Mouse (Mus musculus): ENCODE data around the gene Zmiz1. TPM values are rescaled to one million over a fixed set of nuclear protein-coding genes. Genes with fewer than 3 reads are reported as not detected.
A peak's percentile ranks its signal among the peaks of the same experiment; 100 is the strongest.

The Zmiz1 gene
- polyA plus RNA-seq, 1 experiment, result 52.6 TPM

GRCm38 (mm10) chr14:25636297-25636696 lies 177.3 kb downstream of the Zmiz1 start:
- Histone ChIP-seq H3K4me3 (replicated peaks; ENCODE audit: extremely low read depth, low read depth, low read length) (no peak overlapping the region), H3K4me1 (ENCODE audit: control insufficient read depth, insufficient read depth, low read length) (peaks cover 12% of the 10 kb centered on the region)
- DNase-seq, result no peak
- no peak for TF ChIP-seq CTCF (IDR thresholded peaks at IDR 0.05; ENCODE audit: insufficient read depth, low read length)
- no peak for TF ChIP-seq POLR2A (IDR thresholded peaks at IDR 0.05; ENCODE audit: borderline replicate concordance, extremely low read depth, low read depth, low read length)
- WGBS, result 77% methylated on average over 7 of the region's 7 CpGs

GRCm38 (mm10) chr14:25639120-25639758 lies 180.3 kb downstream of the Zmiz1 start:
- H3K4me1 ChIP-seq (ENCODE audit: control insufficient read depth, insufficient read depth, low read length), result peaks cover 10% of the 10 kb centered on the region
- no peak overlapping the region for H3K4me3 ChIP-seq (replicated peaks; ENCODE audit: extremely low read depth, low read depth, low read length)
- TF ChIP-seq POLR2A (IDR thresholded peaks at IDR 0.05; ENCODE audit: borderline replicate concordance, extremely low read depth, low read depth, low read length), result no peak
- TF ChIP-seq CTCF (IDR thresholded peaks at IDR 0.05; ENCODE audit: insufficient read depth, low read length), result no peak
- DNase-seq, result no peak
- WGBS, result 63% methylated on average over 11 of the region's 11 CpGs

DNA sequence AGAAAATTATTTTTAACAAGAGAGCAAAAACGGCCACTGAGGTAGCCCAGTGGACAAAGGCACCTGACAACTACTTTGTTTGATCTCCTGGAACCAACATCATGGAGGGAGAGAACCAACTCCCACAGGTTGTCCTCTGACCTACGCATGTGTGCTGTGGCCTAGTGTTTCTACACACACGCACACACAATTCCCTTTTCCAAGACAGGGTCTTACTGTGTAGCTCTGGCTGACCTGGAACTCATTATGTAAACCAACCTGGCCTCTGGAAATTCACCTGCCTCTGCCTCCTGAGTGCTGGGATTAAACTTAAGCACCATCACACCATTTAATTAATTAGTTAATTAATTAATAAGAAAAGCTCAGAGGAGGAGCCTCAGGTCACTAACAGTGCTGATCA lies 181.0 kb downstream of the Zmiz1 start:
- Histone ChIP-seq H3K4me1 (ENCODE audit: control insufficient read depth, insufficient read depth, low read length) (peaks cover 6% of the 10 kb centered on the region), H3K4me3 (replicated peaks; ENCODE audit: extremely low read depth, low read depth, low read length) (no peak overlapping the region)
- WGBS, result 81% methylated on average over 3 of the region's 3 CpGs
- no peak for TF ChIP-seq CTCF (IDR thresholded peaks at IDR 0.05; ENCODE audit: insufficient read depth, low read length)
- TF ChIP-seq POLR2A (IDR thresholded peaks at IDR 0.05; ENCODE audit: borderline replicate concordance, extremely low read depth, low read depth, low read length), result no peak
- no peak for DNase-seq

DNA sequence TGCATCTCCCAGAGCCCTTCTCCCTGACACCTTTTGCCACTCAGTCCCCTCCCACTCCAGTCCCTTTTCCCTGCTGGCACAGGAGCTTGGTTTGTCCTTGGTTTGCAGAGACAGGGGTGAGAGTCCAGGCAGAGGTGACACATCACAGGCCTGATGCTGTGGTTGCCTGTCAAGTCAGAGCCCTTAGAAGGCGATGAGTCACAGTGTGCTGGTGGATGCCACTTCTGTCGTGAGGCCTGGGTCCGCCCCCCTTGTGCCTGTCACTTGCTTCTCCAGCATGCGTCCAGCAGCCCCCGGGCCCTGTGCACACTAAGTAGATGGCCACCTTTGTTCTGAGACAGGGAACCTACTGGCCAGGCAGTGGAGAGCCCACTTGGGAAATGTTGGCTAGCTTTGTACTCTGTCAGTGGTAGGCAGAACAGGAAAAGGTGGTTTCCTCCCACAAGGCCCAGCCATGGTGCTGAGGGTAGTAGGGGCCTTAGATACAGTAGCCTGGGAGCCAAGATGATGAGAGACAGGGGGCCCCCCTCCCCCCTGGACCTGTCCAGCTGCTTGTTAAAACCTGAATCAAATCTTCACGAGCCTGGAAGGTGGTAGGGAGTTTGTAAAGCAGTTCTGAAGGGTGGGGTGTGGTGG lies 181.6 kb downstream of the Zmiz1 start:
- WGBS, result 38% methylated on average over 6 of the region's 6 CpGs
- peaks cover 4% of the 10 kb centered on the region for H3K4me1 ChIP-seq (ENCODE audit: control insufficient read depth, insufficient read depth, low read length)
- no peak for DNase-seq
- TF ChIP-seq CTCF (IDR thresholded peaks at IDR 0.05; ENCODE audit: insufficient read depth, low read length) (no peak), POLR2A (IDR thresholded peaks at IDR 0.05; ENCODE audit: borderline replicate concordance, extremely low read depth, low read depth, low read length) (no peak)
- H3K4me3 ChIP-seq (replicated peaks; ENCODE audit: extremely low read depth, low read depth, low read length), result no peak overlapping the region

GRCm38 (mm10) chr14:25641067-25641466 lies 182.1 kb downstream of the Zmiz1 start:
- Histone ChIP-seq H3K4me3 (replicated peaks; ENCODE audit: extremely low read depth, low read depth, low read length) (no peak overlapping the region), H3K4me1 (ENCODE audit: control insufficient read depth, insufficient read depth, low read length) (peaks cover 4% of the 10 kb centered on the region)
- WGBS, result 82% methylated on average over 6 of the region's 6 CpGs
- TF ChIP-seq POLR2A (IDR thresholded peaks at IDR 0.05; ENCODE audit: borderline replicate concordance, extremely low read depth, low read depth, low read length), result no peak
- TF ChIP-seq CTCF (IDR thresholded peaks at IDR 0.05; ENCODE audit: insufficient read depth, low read length), result no peak
- DNase-seq, result no peak

GRCm38 (mm10) chr14:25645717-25646116 lies 186.7 kb downstream of the Zmiz1 start:
- 82% methylated on average over 9 of the region's 9 CpGs for WGBS
- H3K4me3 ChIP-seq (replicated peaks; ENCODE audit: extremely low read depth, low read depth, low read length), result no peak overlapping the region
- no peak for DNase-seq
- TF ChIP-seq CTCF (IDR thresholded peaks at IDR 0.05; ENCODE audit: insufficient read depth, low read length), result no peak
- TF ChIP-seq POLR2A (IDR thresholded peaks at IDR 0.05; ENCODE audit: borderline replicate concordance, extremely low read depth, low read depth, low read length), result no peak
- no peaks in the 10 kb centered on the region for H3K4me1 ChIP-seq (ENCODE audit: control insufficient read depth, insufficient read depth, low read length)

DNA sequence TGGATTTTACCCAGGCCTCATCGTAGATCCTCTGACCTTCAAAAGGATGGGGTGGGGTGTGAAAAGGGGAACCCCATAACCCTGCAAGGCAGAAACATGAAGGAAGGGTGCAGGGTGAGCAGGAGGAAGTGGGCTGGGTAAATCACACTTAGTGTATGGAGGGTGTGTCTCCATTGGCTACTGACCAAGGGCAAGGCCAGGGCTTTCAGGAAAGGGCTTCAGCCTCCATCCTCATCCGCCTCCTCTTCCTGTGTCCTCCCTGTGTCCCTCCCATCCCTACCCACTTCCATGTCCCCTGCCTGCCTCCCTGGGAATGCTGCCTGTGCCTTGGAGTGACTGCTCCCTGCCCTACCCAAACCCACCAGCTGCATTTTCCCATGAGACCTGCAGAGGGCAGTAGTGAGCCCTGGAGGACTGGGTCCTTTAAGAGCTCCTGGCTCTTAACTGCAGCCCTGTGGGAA lies 187.2 kb downstream of the Zmiz1 start:
- peak; percentile 68 for DNase-seq
- peak; percentile 92 for TF ChIP-seq CTCF (IDR thresholded peaks at IDR 0.05; ENCODE audit: insufficient read depth, low read length)
- no peak for TF ChIP-seq POLR2A (IDR thresholded peaks at IDR 0.05; ENCODE audit: borderline replicate concordance, extremely low read depth, low read depth, low read length)
- 35% methylated on average over 2 of the region's 2 CpGs for WGBS

GRCm38 (mm10) chr14:25651131-25651530 lies 192.1 kb downstream of the Zmiz1 start:
- DNase-seq, result no peak
- no peak overlapping the region for H3K4me3 ChIP-seq (replicated peaks; ENCODE audit: extremely low read depth, low read depth, low read length)
- 95% methylated on average over 4 of the region's 4 CpGs for WGBS
- TF ChIP-seq POLR2A (IDR thresholded peaks at IDR 0.05; ENCODE audit: borderline replicate concordance, extremely low read depth, low read depth, low read length) (no peak), CTCF (IDR thresholded peaks at IDR 0.05; ENCODE audit: insufficient read depth, low read length) (no peak)
- H3K4me1 ChIP-seq (ENCODE audit: control insufficient read depth, insufficient read depth, low read length), result no peaks in the 10 kb centered on the region

More for the DNA sequence above, 187.2 kb downstream of the Zmiz1 start:
- H3K4me3 ChIP-seq (replicated peaks; ENCODE audit: extremely low read depth, low read depth, low read length), result no peak overlapping the region
- no peaks in the 10 kb centered on the region for H3K4me1 ChIP-seq (ENCODE audit: control insufficient read depth, insufficient read depth, low read length)

DNA sequence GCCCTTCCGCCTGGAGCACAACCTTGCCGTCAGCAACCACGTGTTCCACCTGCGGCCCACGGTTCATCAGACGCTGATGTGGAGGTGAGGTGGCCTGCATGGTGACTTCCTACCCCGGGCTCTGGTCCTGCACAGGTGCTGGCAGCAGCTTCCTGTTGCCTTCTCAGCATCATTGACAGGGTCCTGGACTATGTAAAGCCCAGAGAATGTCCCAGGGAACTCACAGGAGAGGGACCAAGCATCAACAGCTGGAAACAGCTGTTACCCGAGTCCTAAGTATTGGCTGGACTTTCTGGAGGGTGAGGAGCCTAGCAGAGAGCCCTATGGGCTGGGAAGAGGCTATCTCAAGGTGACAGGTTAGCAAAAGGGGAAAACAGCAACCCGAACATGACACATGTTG lies 192.9 kb downstream of the Zmiz1 start:
- DNase-seq, result no peak
- H3K4me3 ChIP-seq (replicated peaks; ENCODE audit: extremely low read depth, low read depth, low read length), result no peak overlapping the region
- WGBS, result 87% methylated on average over 9 of the region's 9 CpGs
- no peak for TF ChIP-seq CTCF (IDR thresholded peaks at IDR 0.05; ENCODE audit: insufficient read depth, low read length)
- no peak for TF ChIP-seq POLR2A (IDR thresholded peaks at IDR 0.05; ENCODE audit: borderline replicate concordance, extremely low read depth, low read depth, low read length)
- no peaks in the 10 kb centered on the region for H3K4me1 ChIP-seq (ENCODE audit: control insufficient read depth, insufficient read depth, low read length)
